Mouse (Mus musculus) brown adipose tissue, adult 24 weeks (tissue): ENCODE data around the gene Smtnl1. TPM values are rescaled to one million over a fixed set of nuclear protein-coding genes. Genes with fewer than 3 reads are reported as not detected.

Source experiments
- H3K27ac ChIP-seq: fragments of 200-500 bp; replicated peaks from 2 replicates; pipeline ENCODE4 v1.5.1; 2012; ENCODE audit warnings: low read depth, mild to moderate bottlenecking, low read length
- H3K4me1 ChIP-seq: fragments of 200-500 bp; 2 replicates; pipeline ENCODE4 v1.6.1; 2012; ENCODE audit warnings: low read length, mixed read lengths; ENCODE audit not compliant: control insufficient read depth, insufficient read depth, insufficient read length
- H3K4me3 ChIP-seq: fragments of 200-500 bp; 2 replicates; pipeline ENCODE4 v1.5.1; 2012; ENCODE audit warnings: low read depth, mild to moderate bottlenecking, low read length, moderate library complexity; ENCODE audit not compliant: insufficient read depth
- polyA plus RNA-seq: library from polyadenylated mRNA; stranded (reverse); fragments of >200 nt; gene quantifications from 2 replicates; pipeline ENCODE4 v1.2.4, GENCODE M21; 2012; ENCODE audit not compliant: missing spikeins, insufficient read depth, insufficient read length

Gene Smtnl1
- polyA plus RNA-seq, 1 experiment = 2.7 TPM

- Histone ChIP-seq H3K4me1 (0 out of 2 replicates have a peak, but pooled peaks cover 3% of the 10 kb centered on the region), H3K27ac (no peak overlapping the region), H3K4me3 (no peak overlapping the region)
These were observed 21.2 kb upstream of the Smtnl1 start for GRCm38 (mm10) chr2:84843654-84844053.

GRCm38 (mm10) chr2:84841905-84842304 lies 19.5 kb upstream of the Smtnl1 start:
- Histone ChIP-seq H3K4me3 (no peak overlapping the region), H3K27ac (no peak overlapping the region), H3K4me1 (0 out of 2 replicates have a peak, but pooled peaks cover 3% of the 10 kb centered on the region)

GRCm38 (mm10) chr2:84840748-84841563 lies 18.5 kb upstream of the Smtnl1 start:
- Histone ChIP-seq H3K4me1 (0 out of 2 replicates have a peak, but pooled peaks cover 3% of the 10 kb centered on the region), H3K4me3 (peak overlapping the region; percentile 65), H3K27ac (no peak overlapping the region)

GRCm38 (mm10) chr2:84840016-84840747 lies 17.7 kb upstream of the Smtnl1 start:
- Histone ChIP-seq H3K4me1 (0 out of 2 replicates have a peak, but pooled peaks cover 3% of the 10 kb centered on the region), H3K4me3 (peak overlapping the region; percentile 65), H3K27ac (no peak overlapping the region)

- H3K4me1 ChIP-seq = 0 out of 2 replicates have a peak, but pooled peaks cover 3% of the 10 kb centered on the region
These were observed 16.8 kb upstream of the Smtnl1 start for GRCm38 (mm10) chr2:84838993-84839980.

GRCm38 (mm10) chr2:84838593-84838949 lies 16.1 kb upstream of the Smtnl1 start, which contains the start of gene Slc43a1:
Gene Slc43a1 (plus strand): TSS chr2:84838850.
- 0 out of 2 replicates have a peak, but pooled peaks cover 3% of the 10 kb centered on the region for H3K4me1 ChIP-seq
- H3K27ac ChIP-seq = no peak within 1 kb of the TSS
- H3K4me3 ChIP-seq = peak within 1 kb of the TSS; percentile 65

More at GRCm38 (mm10) chr2:84838993-84839980, 16.8 kb upstream of the Smtnl1 start:
- peak overlapping the region; percentile 65 for H3K4me3 ChIP-seq
- H3K27ac ChIP-seq = no peak overlapping the region

GRCm38 (mm10) chr2:84837817-84838592 lies 15.6 kb upstream of the Smtnl1 start:
- Histone ChIP-seq H3K4me3 (no peak overlapping the region), H3K4me1 (0 out of 2 replicates have a peak, but pooled peaks cover 3% of the 10 kb centered on the region), H3K27ac (no peak overlapping the region)

GRCm38 (mm10) chr2:84837107-84837506 lies 14.7 kb upstream of the Smtnl1 start:
- no peak overlapping the region for H3K4me3 ChIP-seq
- 0 out of 2 replicates have a peak, but pooled peaks cover 3% of the 10 kb centered on the region for H3K4me1 ChIP-seq
- H3K27ac ChIP-seq = no peak overlapping the region

- Histone ChIP-seq H3K27ac (no peak overlapping the region), H3K4me1 (no peaks in the 10 kb centered on the region), H3K4me3 (no peak overlapping the region)
These were observed 9.4 kb upstream of the Smtnl1 start for GRCm38 (mm10) chr2:84831666-84832391.

GRCm38 (mm10) chr2:84827283-84827920 lies 5.0 kb upstream of the Smtnl1 start:
- peak overlapping the region; percentile 87 for H3K27ac ChIP-seq
- peak overlapping the region; percentile 87 for H3K4me3 ChIP-seq
- H3K4me1 ChIP-seq = no peaks in the 10 kb centered on the region

GRCm38 (mm10) chr2:84826488-84827282 lies 4.2 kb upstream of the Smtnl1 start, which contains the start of gene Timm10:
Gene Timm10 (plus strand): TSS chr2:84826997.
- H3K4me1 ChIP-seq = no peaks in the 10 kb centered on the region
- peak within 1 kb of the TSS; percentile 87 for H3K27ac ChIP-seq
- H3K4me3 ChIP-seq = peak within 1 kb of the TSS; percentile 87

GRCm38 (mm10) chr2:84823237-84823636 lies 785 bp upstream of the Smtnl1 start:
- H3K4me3 ChIP-seq = no peak overlapping the region
- H3K27ac ChIP-seq = no peak overlapping the region
- no peaks in the 10 kb centered on the region for H3K4me1 ChIP-seq
